10 mouse cellular contexts compared by ENCODE assay signal in genomic region chr5:102110031-102110430, GRCm38 (mm10). TPM values are rescaled to one million over a fixed set of nuclear protein-coding genes. Genes with fewer than 3 reads are reported as not detected.
DNase-seq lines count a peak whose midpoint lies in the region; ATAC-seq lines count a peak whose summit lies in the region.
"Had no signal": no experiment of that assay in that cellular context is flagged by ENCODE, and none has a peak within 500 bp of the region (broad histone marks: within the 10 kb centered on the region; RNA-seq: fewer than 3 reads in every experiment).

No protein-coding gene starts in this region.

- no peaks in the 10 kb centered on the region for H3K9me3 ChIP-seq in neural tube, embryonic 15.5 days (replicated peaks)
- no peaks in the 10 kb centered on the region for H3K9me3 ChIP-seq in heart, embryonic 12.5 days (replicated peaks)
- H3K9me3 ChIP-seq: limb, embryonic 15.5 days had no signal

- WGBS in neural tube, embryonic 15.5 days, result 38% methylated on average over 7 of the region's 7 CpGs
- 88% methylated on average over 7 of the region's 7 CpGs for WGBS in heart, embryonic 12.5 days

- H3K27me3 ChIP-seq in neural tube, embryonic 15.5 days (replicated peaks), result no peaks in the 10 kb centered on the region
- no peaks in the 10 kb centered on the region for H3K27me3 ChIP-seq in heart, embryonic 12.5 days (replicated peaks)
- H3K27me3 ChIP-seq: limb, embryonic 15.5 days had no signal

- H3K4me3 ChIP-seq in neural tube, embryonic 15.5 days (replicated peaks), result no peak overlapping the region
- H3K4me3 ChIP-seq in heart, embryonic 12.5 days, result no peak overlapping the region
- H3K4me3 ChIP-seq: limb, embryonic 15.5 days had no signal

- no peak overlapping the region for H3K4me2 ChIP-seq in neural tube, embryonic 15.5 days
- H3K4me2 ChIP-seq in heart, embryonic 12.5 days, result no peak overlapping the region
- H3K4me2 ChIP-seq: limb, embryonic 15.5 days had no signal

- H3K9ac ChIP-seq in neural tube, embryonic 15.5 days (replicated peaks), result no peak overlapping the region
- H3K9ac ChIP-seq in heart, embryonic 12.5 days, result no peak overlapping the region
- H3K9ac ChIP-seq: limb, embryonic 15.5 days had no signal

- DNase-seq in adrenal gland, postnatal 14 days, result peak; percentile 21
- no peak for DNase-seq in adrenal gland, adult 8-10 months
- DNase-seq in layer of hippocampus, postnatal 36 days, result peak; percentile 52 to 61
- DNase-seq in kidney, postnatal 36 days, result no peak
- no peak for DNase-seq in ovary, postnatal 36 days (ENCODE audit: low spot score)
- DNase-seq: heart, postnatal 4 days had no signal

- peaks cover 30% of the 10 kb centered on the region for H3K4me1 ChIP-seq in neural tube, embryonic 15.5 days
- peaks cover 13% of the 10 kb centered on the region for H3K4me1 ChIP-seq in heart, embryonic 12.5 days (replicated peaks)
- H3K4me1 ChIP-seq: limb, embryonic 15.5 days had no signal

- ATAC-seq in frontal cortex, adult (ENCODE audit: low TSS enrichment), result peak; percentile 86
- ATAC-seq in neural tube, embryonic 15.5 days (ENCODE audit: low FRiP score), result peak; percentile 39; the same call in 1 of the 2 replicates
- no peak for ATAC-seq in heart, embryonic 12.5 days (ENCODE audit: insufficient number of reproducible peaks, low FRiP score)

- H3K27ac ChIP-seq in neural tube, embryonic 15.5 days (replicated peaks), result peak overlapping the region; percentile 56; the same call in 1 of the 2 replicates
- H3K27ac ChIP-seq in heart, embryonic 12.5 days (ENCODE audit: poor library complexity, severe bottlenecking), result no peak overlapping the region
- H3K27ac ChIP-seq: limb, embryonic 15.5 days had no signal

- H3K36me3 ChIP-seq in neural tube, embryonic 15.5 days, result no peaks in the 10 kb centered on the region
- H3K36me3 ChIP-seq in heart, embryonic 12.5 days, result no peaks in the 10 kb centered on the region
- H3K36me3 ChIP-seq: limb, embryonic 15.5 days had no signal

RNA-seq across cellular contexts. Expression of gene Wdfy3, which starts 40.3 kb away (rescaled TPM):
- total RNA-seq in adrenal gland, postnatal 14 days (2021), result 46.0 and 46.5 TPM in 2 replicates
- 10 to 100 TPM; 41.6 to 70.2 (median 56.0) TPM for total RNA-seq in adrenal gland, adult 8-10 months (2022)
- 100 to 1,000 TPM; 116 to 122 TPM for total RNA-seq in layer of hippocampus, postnatal 36 days (2021)
- 20.5 and 22.9 TPM in 2 replicates for polyA plus RNA-seq in neural tube, embryonic 15.5 days (2015; fragmentation: Nextera tagmentation; extraction: Ambion mirVana)
- polyA plus RNA-seq in heart, embryonic 12.5 days (2016; fragmentation: Nextera tagmentation; extraction: Ambion mirVana), result 15.7 and 17.4 TPM in 2 replicates

Comparison
In these comparisons a context has a peak if more than half of its experiments do, and no peak if none do; other contexts are left out.
1. DNase-seq: peak in adrenal gland, postnatal 14 days (single experiment) and layer of hippocampus, postnatal 36 days (2 of 2); none in adrenal gland, adult 8-10 months (single experiment), kidney, postnatal 36 days (0 of 2) and ovary, postnatal 36 days (single experiment).